Mouse (Mus musculus) kidney, embryonic 14.5 days (tissue): Measurements from ENCODE around the gene Pcsk5. TPM values are rescaled to one million over a fixed set of nuclear protein-coding genes. Genes with fewer than 3 reads are reported as not detected.

Source experiments
- ATAC-seq: fragments of 200-750 bp; cut with Nextera tagmentation; 2 replicates; pipeline ENCODE4 v1.8.0; 2017; ENCODE audit warnings: moderate number of reproducible peaks, mild to moderate bottlenecking, moderate TSS enrichment, moderate library complexity; ENCODE audit not compliant: low FRiP score, low TSS enrichment
- H3K27ac ChIP-seq: fragments of 300-500 bp; sonication (generic); 2 replicates; pipeline ENCODE4 v1.5.1; 2014; ENCODE audit warnings: low read depth, mild to moderate bottlenecking, low read length, moderate library complexity, mixed read lengths
- H3K27me3 ChIP-seq: fragments of 300-500 bp; sonication (generic); 2 replicates; pipeline ENCODE4 v1.6.1; 2014; ENCODE audit warnings: mild to moderate bottlenecking, low read length; ENCODE audit not compliant: control insufficient read depth, insufficient read depth
- H3K36me3 ChIP-seq: fragments of 300-500 bp; sonication (generic); 2 replicates; pipeline ENCODE4 v1.6.1; 2014; ENCODE audit warnings: low read length, mixed read lengths; ENCODE audit not compliant: control insufficient read depth, insufficient read depth
- H3K4me1 ChIP-seq: fragments of 300-500 bp; sonication (generic); 2 replicates; pipeline ENCODE4 v1.6.1; 2014; ENCODE audit warnings: low read length, mixed read lengths; ENCODE audit not compliant: control insufficient read depth, insufficient read depth
- H3K4me2 ChIP-seq: fragments of 300-500 bp; sonication (generic); replicated peaks from 2 replicates; pipeline ENCODE4 v1.6.1; 2014; ENCODE audit warnings: low read depth, mild to moderate bottlenecking, low read length
- H3K4me3 ChIP-seq: fragments of 300-500 bp; sonication (generic); 2 replicates; pipeline ENCODE4 v1.5.1; 2014; ENCODE audit warnings: mild to moderate bottlenecking, low read length
- H3K9ac ChIP-seq: fragments of 300-500 bp; sonication (generic); 2 replicates; pipeline ENCODE4 v1.6.1; 2014; ENCODE audit warnings: low read depth, mild to moderate bottlenecking, low read length, moderate library complexity
- H3K9me3 ChIP-seq: fragments of 300-500 bp; sonication (generic); 2 replicates; pipeline ENCODE4 v1.6.1; 2016; ENCODE audit warnings: low read length; ENCODE audit not compliant: control insufficient read depth
- WGBS: fragments of 180-500 bp; shearing (Covaris S2); extraction: QIAGEN DNeasy Blood & Tissue Kit; methylation state at CpG from one replicate; pipeline ENCODE4 v1.1.7; 2014; 5-methylcytosine and 5-hydroxymethylcytosine counted together
- polyA plus RNA-seq: library from polyadenylated mRNA; unstranded; fragments of >200 nt; fragmentation: Nextera tagmentation; extraction: Ambion mirVana; gene quantifications from 2 replicates; pipeline ENCODE4 v1.2.1, GENCODE M21; 2014

Pcsk5 gene
- polyA plus RNA-seq, 1 experiment from 2014 or later, result 26.8 TPM

- H3K9me3 ChIP-seq, result no peaks in the 10 kb centered on the region
- H3K27ac ChIP-seq, result no peak overlapping the region
- H3K9ac ChIP-seq, result no peak overlapping the region
- ATAC-seq, result no peak
- peaks cover 2% of the 10 kb centered on the region; the same call in 1 of the 2 replicates for H3K4me1 ChIP-seq
- H3K36me3 ChIP-seq, result no peaks in the 10 kb centered on the region
- WGBS, result 87% methylated on average over 2 of the region's 2 CpGs
- no peak overlapping the region for H3K4me3 ChIP-seq
- no peaks in the 10 kb centered on the region for H3K27me3 ChIP-seq
- H3K4me2 ChIP-seq, result no peak overlapping the region
Measured at GRCm38 (mm10) chr19:17841586-17841985, 4.2 kb upstream of the Pcsk5 start.

- H3K27me3 ChIP-seq, result no peaks in the 10 kb centered on the region
- H3K4me3 ChIP-seq, result no peak overlapping the region
- ATAC-seq, result no peak
- H3K27ac ChIP-seq, result no peak overlapping the region
- WGBS, result 79% methylated on average over 1 of the region's 1 CpGs
- H3K36me3 ChIP-seq, result no peaks in the 10 kb centered on the region
- H3K4me2 ChIP-seq, result no peak overlapping the region
- H3K4me1 ChIP-seq, result peaks cover 7% of the 10 kb centered on the region; the same call in 1 of the 2 replicates
- H3K9me3 ChIP-seq, result no peaks in the 10 kb centered on the region
- H3K9ac ChIP-seq, result no peak overlapping the region
Measured at GRCm38 (mm10) chr19:17839856-17840255, 2.4 kb upstream of the Pcsk5 start.

GRCm38 (mm10) chr19:17836566-17837470 lies 614 bp downstream of the Pcsk5 start:
- Histone ChIP-seq H3K4me2 (peak overlapping the region; percentile 86), H3K27me3 (no peaks in the 10 kb centered on the region)

GRCm38 (mm10) chr19:17835681-17836565 lies 1.5 kb downstream of the Pcsk5 start:
- Histone ChIP-seq H3K27me3 (no peaks in the 10 kb centered on the region), H3K4me1 (peaks cover 23% of the 10 kb centered on the region), H3K9ac (peak overlapping the region; percentile 84), H3K27ac (peak overlapping the region; percentile 17; the same call in 1 of the 2 replicates), H3K4me2 (peak overlapping the region; percentile 86), H3K9me3 (no peaks in the 10 kb centered on the region), H3K36me3 (no peaks in the 10 kb centered on the region), H3K4me3 (peak overlapping the region; percentile 83)
- peak; percentile 29; the same call in 1 of the 2 replicates for ATAC-seq
- under 1% methylated on average over 28 of the region's 28 CpGs for WGBS

More at GRCm38 (mm10) chr19:17836566-17837470, 614 bp downstream of the Pcsk5 start:
- WGBS, result under 1% methylated on average over 68 of the region's 72 CpGs
- peak overlapping the region; percentile 93 for H3K27ac ChIP-seq
- no peaks in the 10 kb centered on the region for H3K36me3 ChIP-seq
- peak overlapping the region; percentile 83 for H3K4me3 ChIP-seq
- ATAC-seq, result peak; percentile 86
- H3K9ac ChIP-seq, result peak overlapping the region; percentile 84
- peaks cover 16% of the 10 kb centered on the region; the same call in 1 of the 2 replicates for H3K4me1 ChIP-seq
- H3K9me3 ChIP-seq, result no peaks in the 10 kb centered on the region

- Histone ChIP-seq H3K4me2 (peak overlapping the region; percentile 86), H3K27me3 (no peaks in the 10 kb centered on the region), H3K4me1 (peaks cover 23% of the 10 kb centered on the region), H3K9ac (no peak overlapping the region), H3K27ac (no peak overlapping the region), H3K36me3 (no peaks in the 10 kb centered on the region), H3K4me3 (peak overlapping the region; percentile 83; the same call in 1 of the 2 replicates), H3K9me3 (no peaks in the 10 kb centered on the region)
- no peak for ATAC-seq
Measured at GRCm38 (mm10) chr19:17834894-17835293, 2.5 kb downstream of the Pcsk5 start.

- Histone ChIP-seq H3K27me3 (no peaks in the 10 kb centered on the region), H3K4me3 (no peak overlapping the region), H3K4me2 (no peak overlapping the region), H3K36me3 (no peaks in the 10 kb centered on the region), H3K4me1 (peaks cover 20% of the 10 kb centered on the region), H3K27ac (no peak overlapping the region), H3K9ac (no peak overlapping the region), H3K9me3 (no peaks in the 10 kb centered on the region)
- 84% methylated on average over 2 of the region's 2 CpGs for WGBS
- no peak for ATAC-seq
Measured at GRCm38 (mm10) chr19:17831376-17831775, 6.1 kb downstream of the Pcsk5 start.

- H3K27me3 ChIP-seq, result no peaks in the 10 kb centered on the region
- no peaks in the 10 kb centered on the region for H3K9me3 ChIP-seq
- H3K27ac ChIP-seq, result no peak overlapping the region
- H3K4me2 ChIP-seq, result no peak overlapping the region
- H3K4me1 ChIP-seq, result peaks cover 7% of the 10 kb centered on the region; the same call in 1 of the 2 replicates
- ATAC-seq, result no peak
- no peaks in the 10 kb centered on the region for H3K36me3 ChIP-seq
- H3K4me3 ChIP-seq, result no peak overlapping the region
- WGBS, result 69% methylated on average over 8 of the region's 8 CpGs
- no peak overlapping the region for H3K9ac ChIP-seq
Measured at GRCm38 (mm10) chr19:17828414-17828813, 9.0 kb downstream of the Pcsk5 start.

- 84% methylated on average over 3 of the region's 3 CpGs for WGBS
- ATAC-seq, result no peak
Measured at GRCm38 (mm10) chr19:17826694-17827093, 10.7 kb downstream of the Pcsk5 start.

More at GRCm38 (mm10) chr19:17826694-17827093, 10.7 kb downstream of the Pcsk5 start:
- no peaks in the 10 kb centered on the region for H3K27me3 ChIP-seq
- peaks cover 7% of the 10 kb centered on the region; the same call in 1 of the 2 replicates for H3K4me1 ChIP-seq
- no peak overlapping the region for H3K27ac ChIP-seq
- no peak overlapping the region for H3K4me2 ChIP-seq
- H3K9me3 ChIP-seq, result no peaks in the 10 kb centered on the region
- H3K4me3 ChIP-seq, result no peak overlapping the region
- H3K9ac ChIP-seq, result no peak overlapping the region
- no peaks in the 10 kb centered on the region for H3K36me3 ChIP-seq
